Mouse (Mus musculus): ENCODE data around the gene Atp7a.

The Atp7a gene

DNA sequence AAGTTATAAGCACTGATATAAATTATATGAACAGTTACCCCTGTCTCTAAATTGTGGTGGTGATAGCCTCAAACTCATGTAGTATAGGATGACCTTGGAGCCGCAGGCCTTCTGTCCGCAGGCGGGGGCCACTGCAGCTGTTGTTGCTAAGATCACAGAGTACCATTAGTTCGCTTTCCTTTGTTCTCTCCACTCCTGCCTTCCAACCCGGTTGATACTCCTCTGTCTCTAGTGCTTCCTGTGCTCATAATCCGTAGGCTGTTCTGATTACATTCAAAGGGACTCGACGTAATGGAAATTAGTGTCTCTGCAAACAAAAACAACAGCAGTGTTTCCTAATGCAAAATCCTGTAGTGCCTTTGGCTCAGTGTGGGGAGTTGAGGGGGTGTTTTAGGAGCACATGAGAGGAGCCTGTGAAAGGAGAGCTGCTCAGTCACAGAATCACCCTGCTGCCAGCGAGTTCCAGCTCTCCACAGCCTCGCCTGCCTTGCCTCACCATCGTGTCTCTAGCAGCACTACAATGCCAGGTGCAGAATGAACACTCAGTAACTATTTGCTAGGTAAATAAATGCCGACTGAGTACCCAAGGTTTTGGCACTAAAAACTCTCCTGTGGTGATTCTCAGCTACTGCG, 53.9 kb downstream of the Atp7a start:
- DNase-seq (ENCODE audit: low spot score in 2 of 2), result peak in 1 of 2 experiments; percentile 12

DNA sequence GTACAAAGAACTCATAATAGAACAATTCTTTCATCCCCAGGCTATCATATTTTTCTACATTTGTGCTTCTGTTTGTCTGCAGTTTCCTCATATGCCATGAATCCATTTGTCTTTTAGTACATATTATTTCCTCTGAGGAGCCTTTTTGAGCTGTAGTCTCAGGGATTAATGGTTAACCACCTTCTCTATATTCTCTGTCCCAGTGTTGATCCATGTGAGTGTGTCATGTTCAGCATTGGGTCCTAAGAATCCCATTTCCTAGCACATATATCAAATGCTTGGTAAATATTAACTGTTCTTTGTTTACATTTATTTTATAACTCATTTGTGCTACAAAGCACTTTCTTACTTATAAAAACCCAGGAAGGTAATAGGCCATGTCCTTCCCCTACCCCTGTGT, 55.4 kb downstream of the Atp7a start:
- DNase-seq (ENCODE audit: low spot score in 2 of 2), result no peak

DNA sequence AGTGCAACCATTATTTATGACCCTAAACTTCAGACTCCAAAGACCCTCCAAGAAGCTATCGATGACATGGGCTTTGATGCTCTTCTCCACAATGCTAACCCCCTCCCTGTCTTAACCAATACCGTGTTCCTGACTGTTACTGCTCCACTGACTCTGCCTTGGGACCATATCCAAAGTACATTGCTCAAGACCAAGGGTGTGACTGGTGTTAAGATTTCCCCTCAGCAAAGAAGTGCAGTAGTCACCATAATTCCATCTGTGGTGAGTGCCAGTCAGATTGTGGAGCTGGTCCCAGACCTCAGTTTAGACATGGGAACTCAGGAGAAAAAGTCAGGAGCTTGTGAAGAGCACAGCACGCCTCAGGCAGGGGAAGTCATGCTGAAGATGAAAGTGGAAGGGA, 58.1 kb downstream of the Atp7a start:
- no peak for DNase-seq (ENCODE audit: low spot score in 2 of 2)

DNA sequence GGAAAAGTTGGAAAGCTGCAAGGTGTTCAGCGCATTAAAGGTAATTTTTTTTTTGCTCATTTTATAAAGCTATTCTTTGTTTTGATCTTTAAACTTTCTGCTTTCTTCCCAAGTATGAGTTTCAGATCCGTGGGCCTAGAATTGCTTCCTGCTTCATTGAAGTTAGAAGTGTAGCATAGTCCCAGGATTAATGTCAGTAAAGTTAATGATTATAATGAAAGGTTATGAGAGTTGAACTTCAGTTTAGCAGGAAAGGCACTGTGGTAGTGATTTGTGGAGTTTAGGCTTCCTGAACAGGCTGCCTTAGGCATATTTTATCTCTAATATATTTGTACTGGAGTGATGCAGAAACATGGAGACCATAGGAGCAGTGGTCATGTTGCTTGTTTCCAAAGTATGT, 58.5 kb downstream of the Atp7a start:
- DNase-seq (ENCODE audit: low spot score in 2 of 2), result no peak

DNA sequence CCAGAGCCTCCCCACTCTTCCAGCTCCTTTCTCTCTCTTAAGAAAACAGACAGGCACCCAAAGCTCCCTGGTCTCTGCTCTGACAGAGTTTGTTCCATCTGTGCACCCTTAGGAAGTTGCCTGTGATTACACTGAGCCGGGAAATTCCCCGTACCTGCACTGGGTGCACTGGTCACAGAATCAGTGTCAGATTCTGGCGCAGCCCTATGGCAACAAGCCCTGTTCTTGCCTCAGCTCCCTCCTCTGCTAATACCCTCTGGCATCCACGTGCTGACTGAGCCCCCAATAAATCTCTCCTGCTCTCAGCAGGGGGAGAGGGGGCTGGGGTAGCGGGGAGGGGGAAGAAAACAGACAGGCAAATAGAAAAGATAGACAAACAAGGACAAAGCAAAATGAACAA, 65.9 kb downstream of the Atp7a start:
- no peak for DNase-seq (ENCODE audit: low spot score in 2 of 2)

DNA sequence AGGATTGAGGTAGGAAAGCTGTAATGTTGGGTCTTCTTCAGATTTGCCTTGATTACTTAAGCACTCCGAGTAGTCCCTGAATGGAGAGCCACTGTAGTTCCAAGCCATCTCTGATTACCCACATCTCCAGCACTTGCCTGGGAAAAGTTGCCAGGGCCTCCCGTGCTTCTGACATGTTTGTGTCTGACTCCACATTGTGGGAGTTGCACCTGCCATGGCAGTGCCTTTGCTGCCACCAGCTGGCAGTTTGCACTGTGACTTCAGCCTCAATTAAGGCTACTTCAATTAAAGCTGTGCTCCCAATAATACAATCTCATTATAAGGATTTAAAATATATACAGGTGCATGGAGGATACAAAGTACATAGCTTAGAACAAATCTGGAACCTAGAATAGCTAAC, 78.4 kb downstream of the Atp7a start:
- peak in 1 of 2 experiments; percentile 9 for DNase-seq (ENCODE audit: low spot score in 2 of 2)

DNA sequence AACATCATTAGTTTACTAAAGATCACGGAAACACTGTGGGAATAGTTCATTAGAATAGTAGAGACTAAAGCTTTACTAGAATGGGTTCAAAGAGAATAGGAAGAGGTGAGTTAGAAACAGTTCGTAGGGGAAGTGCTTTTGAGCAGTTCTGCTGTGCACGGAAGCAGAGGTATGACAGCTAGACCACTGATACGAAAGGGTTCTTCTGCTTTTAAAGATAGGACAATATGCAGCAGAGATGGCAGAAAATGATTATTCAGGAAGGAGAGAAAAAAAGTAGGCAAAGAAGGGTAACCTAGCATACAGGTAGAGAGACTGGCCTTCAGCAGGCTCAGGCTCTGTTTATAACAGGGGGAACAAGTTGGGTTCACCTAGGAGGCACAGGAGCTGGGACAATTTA, 86.8 kb downstream of the Atp7a start:
- DNase-seq (ENCODE audit: low spot score in 2 of 2), result no peak

DNA sequence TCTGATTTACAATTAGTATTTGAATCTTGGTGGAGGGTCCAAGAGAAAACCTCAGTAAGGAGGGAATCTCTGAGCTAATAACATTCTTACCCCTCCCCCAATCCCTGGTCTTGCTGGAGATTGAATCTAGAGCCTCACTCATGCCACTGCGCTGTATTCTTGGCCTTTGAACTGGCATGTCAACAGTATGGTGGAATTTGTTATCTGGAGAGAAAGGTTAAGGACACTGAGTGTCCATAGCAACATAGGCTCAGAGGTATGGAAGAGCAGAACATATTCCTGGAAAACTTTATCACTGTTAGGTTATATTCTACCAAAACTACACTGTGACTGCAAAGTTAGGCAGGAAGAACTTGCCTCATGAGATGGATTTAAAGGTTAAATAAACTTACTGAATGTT, 87.6 kb downstream of the Atp7a start:
- no peak for DNase-seq (ENCODE audit: low spot score in 2 of 2)

DNA sequence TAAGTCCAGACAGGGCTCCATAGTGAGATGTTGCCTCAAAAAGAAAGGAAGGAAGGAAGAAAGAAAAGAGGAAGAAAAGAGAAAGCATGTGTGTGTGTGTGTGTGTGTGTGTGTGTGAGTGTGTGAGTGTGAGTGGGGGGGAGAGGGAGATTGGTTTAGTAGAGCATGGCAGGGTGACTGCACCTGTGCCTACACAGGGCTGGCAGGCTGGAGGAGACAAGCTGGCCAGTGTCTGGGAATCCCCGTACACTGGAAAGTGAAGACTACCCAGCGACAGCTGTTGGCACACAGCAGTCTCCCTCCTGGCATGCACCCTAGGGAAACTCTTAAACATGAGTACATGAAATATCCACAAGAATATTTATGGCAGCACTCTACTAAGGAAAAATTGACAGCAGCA, 95.7 kb downstream of the Atp7a start:
- no peak for DNase-seq (ENCODE audit: low spot score in 2 of 2)

DNA sequence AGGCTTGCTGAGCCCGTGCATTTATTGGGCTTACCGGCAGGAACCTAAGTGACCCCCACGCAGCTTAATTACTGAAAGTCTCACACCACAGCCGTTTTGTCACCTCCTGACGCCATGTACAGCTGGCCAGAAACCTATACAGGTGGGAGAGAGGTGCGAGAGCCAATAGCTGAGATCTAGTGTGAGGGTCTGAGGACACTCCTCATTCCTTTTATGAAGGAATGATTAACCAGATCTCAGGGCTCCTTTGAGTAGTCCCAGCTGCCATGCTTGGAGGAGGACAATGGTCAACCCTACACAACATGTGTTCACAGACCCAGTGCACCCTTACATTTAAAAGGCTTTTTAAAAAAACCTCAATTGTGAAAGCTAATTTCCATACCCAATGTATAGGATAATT, 101.2 kb downstream of the Atp7a start:
- no peak for DNase-seq (ENCODE audit: low spot score in 2 of 2)

DNA sequence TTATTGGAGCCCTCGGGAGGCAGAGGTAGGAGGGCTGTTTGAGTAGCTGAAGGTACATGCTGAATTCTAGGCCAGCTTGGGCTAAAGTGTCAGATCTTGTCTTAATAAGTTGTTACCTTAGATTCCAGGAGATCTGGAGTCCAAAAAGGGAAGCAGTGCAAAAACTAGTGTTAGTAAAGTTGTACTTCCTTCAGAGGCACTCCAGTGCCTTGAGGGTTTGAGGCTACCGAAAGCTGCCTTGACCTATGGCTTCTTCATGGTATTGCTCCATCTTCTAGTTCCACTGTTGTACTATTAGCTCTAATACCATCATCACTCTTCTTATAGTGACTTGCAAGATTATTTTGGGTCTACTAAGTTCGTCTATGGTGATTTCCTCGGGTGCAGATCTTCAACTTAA, 102.8 kb downstream of the Atp7a start:
- no peak for DNase-seq (ENCODE audit: low spot score in 2 of 2)

DNA sequence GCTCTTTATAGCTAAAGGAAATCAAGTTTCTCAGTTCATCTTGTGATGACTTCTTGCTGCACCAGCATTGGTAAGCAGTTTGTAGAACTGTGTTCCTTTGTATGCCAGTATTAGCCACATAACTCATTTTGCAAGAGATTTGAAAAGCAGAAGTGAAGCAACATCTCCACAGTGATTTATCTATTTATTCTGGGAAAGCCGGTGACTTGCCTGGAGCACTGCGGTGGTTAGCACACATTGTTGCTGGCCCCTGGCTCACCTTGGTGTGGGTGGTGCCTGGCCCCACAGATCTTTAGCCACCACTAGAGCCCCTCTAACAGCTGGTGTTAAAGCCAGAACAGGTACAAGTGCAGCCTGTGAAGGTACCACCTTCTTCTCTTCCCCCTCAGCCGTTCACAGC, 107.8 kb downstream of the Atp7a start:
- DNase-seq (ENCODE audit: low spot score in 2 of 2), result no peak

DNA sequence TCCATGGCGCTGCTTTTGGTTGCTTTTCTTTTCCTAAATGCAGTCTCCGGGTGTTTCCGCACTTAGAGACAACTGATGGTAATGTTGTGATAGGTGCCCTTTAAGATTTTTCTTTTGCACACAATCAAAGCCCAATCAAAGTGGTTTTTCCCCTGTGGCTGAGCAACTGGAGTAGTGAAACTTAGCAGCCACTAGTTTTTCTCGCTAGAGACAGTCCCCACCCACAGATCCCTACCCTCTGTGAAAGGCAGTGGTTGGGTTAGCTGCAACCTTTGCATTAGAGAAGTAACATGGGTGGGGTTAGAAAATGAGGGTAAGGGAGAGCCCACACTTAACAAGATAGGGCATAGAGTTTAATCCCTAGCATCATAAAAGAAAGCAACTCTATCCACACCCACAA, 108.4 kb downstream of the Atp7a start:
- DNase-seq (ENCODE audit: low spot score in 2 of 2), result no peak

DNA sequence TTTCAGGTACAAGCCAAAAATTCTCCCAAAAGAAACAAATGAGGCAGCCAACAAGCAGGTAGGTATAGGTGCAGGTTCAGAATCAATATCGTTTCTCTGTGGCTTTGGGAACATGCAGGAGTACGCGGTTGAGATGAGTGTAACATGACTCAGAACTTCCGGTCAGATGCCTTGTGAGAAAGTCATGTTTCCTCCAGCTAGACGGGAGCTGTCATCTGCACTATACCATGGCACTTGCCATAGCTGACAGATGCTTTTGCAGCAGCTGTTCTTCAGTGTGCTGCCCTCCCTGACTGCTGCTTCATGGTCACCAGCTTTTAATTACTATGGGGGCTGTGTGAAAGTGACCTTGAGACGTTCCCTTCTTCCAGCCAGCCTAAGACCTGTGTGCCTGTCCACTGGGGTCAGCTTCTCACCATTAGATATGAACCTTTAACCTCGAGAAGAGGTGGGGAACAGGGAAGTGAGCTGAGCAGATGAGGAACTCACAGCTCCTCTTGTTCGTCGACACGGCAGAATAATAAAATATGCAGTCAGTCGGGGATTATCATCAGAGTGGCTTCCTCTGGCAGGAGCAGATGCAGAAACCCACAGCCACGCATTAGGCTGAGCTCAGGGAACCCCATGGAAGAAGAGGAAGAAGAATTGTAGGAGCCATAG, 109.0 kb downstream of the Atp7a start:
- DNase-seq (ENCODE audit: low spot score in 2 of 2), result no peak

DNA sequence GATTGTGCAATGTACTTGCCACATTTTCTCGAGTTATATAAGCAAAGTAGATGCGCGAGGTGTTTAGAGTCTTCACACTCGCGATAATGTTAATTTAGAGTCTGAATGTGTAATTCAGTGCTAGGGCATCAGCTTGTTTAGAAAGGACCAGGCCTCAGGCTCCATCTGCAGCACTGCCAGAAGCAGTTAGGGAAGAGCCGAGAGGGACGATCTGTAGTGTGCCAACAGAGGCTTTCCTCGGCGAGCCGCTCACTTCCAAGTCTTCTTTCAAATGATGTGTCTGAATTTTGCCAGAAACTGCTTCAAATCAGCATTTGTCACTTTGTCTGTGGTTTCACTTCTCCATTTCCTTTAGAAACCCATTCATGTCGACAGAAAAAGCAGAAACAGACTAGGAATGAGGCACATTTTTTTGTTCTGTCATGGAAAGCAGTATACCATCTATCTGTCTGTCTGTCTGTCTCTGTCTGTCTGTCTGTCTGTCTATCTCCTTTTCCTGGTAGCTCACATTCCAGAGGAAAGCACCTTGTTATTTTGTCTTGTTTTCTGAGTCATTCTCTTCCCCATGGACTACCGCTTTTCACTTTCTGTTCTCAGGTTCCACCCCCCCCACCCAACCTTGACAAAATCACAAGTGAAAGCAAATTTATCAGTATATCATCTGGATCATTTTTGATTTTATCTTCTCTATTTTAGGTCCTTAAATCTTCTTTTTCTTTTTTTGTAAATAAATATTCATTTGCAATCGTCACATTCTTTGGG, 112.4 kb downstream of the Atp7a start:
- DNase-seq (ENCODE audit: low spot score in 2 of 2), result peak in 1 of 2 experiments; percentile 12

DNA sequence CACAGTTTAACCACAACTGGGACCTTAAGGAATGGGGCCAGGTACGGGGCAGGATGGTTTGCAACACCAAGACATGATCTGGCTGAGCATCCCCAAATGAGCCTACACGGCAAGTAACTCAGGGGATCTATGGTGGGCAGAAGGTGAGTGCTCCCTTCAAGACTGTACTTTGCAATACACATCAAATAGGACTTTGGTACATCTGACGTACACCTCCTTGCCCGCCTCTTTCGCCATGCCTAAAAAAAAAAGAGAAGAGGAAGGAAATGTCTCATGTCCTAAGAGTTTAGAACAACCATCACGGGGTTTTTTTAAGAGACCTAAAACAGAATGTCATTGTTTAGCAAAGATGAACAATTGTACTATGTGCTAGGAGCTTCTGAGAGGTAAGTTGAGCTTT, 115.9 kb downstream of the Atp7a start, which contains the start of gene Tlr13:
TSS of gene Tlr13 (plus strand) at position 269 of the 400 bp plus-strand sequence.
- no peak for DNase-seq (ENCODE audit: low spot score in 2 of 2)

DNA sequence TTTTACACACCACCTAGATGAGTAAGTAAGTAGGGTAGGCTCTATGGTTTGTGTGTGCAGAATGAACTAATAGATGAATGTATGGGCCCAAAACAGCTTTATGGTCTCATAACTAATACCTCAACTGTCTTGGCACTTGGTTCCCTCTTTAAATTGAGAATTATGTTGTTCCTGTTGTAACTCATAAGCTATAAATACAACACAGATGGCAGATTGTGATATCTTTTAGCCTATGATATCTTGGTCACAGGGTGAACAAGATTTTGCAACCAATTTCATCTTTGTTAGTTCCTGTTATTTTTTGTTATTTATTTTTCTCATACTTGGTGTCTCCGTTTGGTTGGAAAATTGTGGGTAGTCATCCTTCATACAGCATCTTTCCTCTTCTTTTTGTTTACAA, 121.1 kb downstream of the Atp7a start:
- no peak for DNase-seq (ENCODE audit: low spot score in 2 of 2)

DNA sequence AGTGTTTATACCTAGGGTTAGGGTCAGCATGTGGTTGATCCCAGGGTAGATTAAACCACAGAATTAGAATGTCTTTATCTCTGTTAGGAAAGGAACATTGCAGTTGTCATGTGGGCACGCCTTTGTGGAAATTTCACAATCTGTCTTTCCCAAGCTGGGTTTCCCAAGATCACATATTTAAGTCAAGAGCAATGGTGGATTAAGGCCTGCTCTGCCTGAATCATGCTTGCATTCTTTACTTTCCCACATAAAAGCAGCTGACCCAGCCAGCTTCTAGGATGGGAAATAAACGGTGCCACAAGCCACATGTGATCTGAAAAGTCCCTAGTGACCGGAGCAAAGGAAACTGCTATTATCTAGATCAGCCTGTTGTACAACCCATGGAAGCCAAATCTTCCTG, 122.4 kb downstream of the Atp7a start:
- no peak for DNase-seq (ENCODE audit: low spot score in 2 of 2)

DNA sequence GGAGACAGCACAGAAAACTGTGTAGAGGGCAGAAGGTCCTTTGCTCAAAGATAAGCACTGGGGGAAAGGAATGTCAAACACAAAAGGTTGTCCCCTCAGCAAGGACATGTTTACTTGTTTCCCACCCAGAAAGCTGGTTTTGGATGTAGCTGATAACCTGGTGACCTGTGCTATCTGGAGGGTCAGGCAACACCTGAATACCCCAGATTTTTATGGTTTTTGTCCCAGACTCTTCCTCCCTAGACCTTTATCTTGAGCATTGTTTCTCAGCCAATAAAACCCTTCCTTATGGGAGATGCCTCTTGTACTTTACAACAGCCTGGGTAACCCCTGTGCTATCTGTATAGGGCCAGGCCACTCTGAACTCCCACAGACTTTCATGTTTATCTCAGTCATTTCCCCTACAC, 127.1 kb downstream of the Atp7a start:
- DNase-seq (ENCODE audit: low spot score in 2 of 2), result no peak

DNA sequence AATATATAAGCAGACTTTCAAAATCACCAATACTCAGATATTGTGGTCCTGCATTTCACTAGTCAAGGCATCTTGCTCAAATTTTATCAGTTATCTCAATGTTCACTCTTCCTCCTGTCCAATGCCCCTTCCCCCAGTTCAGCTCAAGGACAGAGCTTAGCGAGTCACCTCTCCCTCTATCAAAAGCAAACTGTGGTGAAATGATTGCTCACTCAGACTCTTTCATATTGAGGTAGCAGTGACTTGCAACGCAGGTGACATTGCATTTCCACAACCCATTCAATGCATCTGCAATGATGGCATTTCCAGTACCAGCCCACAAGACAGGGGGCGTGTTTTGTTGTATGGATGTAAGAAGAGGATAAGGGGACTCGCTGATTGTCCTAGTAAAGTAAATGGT, 128.8 kb downstream of the Atp7a start:
- no peak for DNase-seq (ENCODE audit: low spot score in 2 of 2)

DNA sequence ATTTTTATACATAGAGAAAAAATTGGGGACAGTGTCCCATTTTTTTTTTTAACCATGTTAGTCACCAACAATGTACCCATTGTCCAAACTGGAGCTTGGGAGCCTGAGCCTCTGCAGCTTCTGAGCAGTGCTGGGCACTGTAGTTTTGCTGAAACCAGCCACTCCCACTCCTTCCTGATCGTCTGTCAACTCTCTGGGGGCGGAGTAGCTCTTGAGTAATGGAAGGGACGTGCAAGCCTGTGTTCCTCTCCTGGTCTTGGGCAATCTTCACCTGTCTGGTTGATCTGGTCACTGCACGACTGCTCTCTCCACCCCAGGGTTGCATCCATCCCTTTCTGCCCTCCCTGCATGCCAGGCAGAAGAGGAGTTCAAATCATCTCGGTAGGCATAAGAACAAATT, 136.9 kb downstream of the Atp7a start:
- no peak for DNase-seq (ENCODE audit: low spot score in 2 of 2)

DNA sequence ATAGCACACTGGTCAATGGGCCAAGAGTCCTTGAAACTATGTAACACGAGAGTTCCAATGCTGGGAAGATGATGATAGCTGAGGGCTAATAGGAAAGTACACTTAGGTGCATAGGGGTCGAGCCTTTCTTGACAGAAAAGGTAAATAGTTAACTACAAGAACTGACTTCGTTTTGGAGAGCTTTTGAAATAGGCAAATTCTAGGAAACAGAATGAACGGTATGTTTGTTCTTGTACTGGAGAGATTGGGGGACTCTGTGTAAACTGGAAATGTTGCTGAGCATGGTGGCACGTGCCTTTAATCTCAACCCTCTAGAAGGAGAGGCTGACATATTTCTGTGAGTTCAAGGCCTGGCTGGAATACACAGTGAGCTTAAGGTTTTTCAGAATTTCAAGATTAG, 137.5 kb downstream of the Atp7a start:
- no peak for DNase-seq (ENCODE audit: low spot score in 2 of 2)

DNA sequence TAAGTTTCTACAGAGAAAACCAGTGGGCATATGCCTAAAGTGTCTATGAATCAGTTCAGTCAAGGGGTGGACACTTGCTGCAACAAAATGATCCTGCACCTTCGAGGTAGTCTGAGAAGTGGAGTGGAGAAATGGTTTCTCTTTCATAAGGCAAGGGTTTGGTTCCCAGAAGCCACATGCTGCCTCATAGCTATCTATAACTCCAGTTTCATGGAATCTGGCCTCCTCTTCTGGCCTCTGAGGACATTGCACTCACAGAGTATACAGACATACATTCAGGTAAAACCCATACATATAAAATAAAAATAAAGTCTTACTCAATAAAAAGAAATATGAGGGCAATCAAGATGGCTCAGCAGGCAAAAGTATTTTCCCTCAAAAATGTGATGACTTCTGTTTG, 138.0 kb downstream of the Atp7a start:
- no peak for DNase-seq (ENCODE audit: low spot score in 2 of 2)
